Mouse (Mus musculus) kidney, embryonic 14.5 days (tissue): ENCODE results near the gene Peli3. TPM values are rescaled to one million over a fixed set of nuclear protein-coding genes. Genes with fewer than 3 reads are reported as not detected.
"Not testable (repeated sequence)": the region's sequence is repeated elsewhere in the genome, so short reads cannot be mapped to it uniquely, and the experiment has no call there.

Experiments used
- ATAC-seq: fragments of 200-750 bp; cut with Nextera tagmentation; 2 replicates; pipeline ENCODE4 v1.8.0; 2017; ENCODE audit warnings: moderate number of reproducible peaks, mild to moderate bottlenecking, moderate TSS enrichment, moderate library complexity; ENCODE audit not compliant: low FRiP score, low TSS enrichment
- H3K27ac ChIP-seq: fragments of 300-500 bp; sonication (generic); 2 replicates; pipeline ENCODE4 v1.5.1; 2014; ENCODE audit warnings: low read depth, mild to moderate bottlenecking, low read length, moderate library complexity, mixed read lengths
- H3K27me3 ChIP-seq: fragments of 300-500 bp; sonication (generic); 2 replicates; pipeline ENCODE4 v1.6.1; 2014; ENCODE audit warnings: mild to moderate bottlenecking, low read length; ENCODE audit not compliant: control insufficient read depth, insufficient read depth
- H3K36me3 ChIP-seq: fragments of 300-500 bp; sonication (generic); 2 replicates; pipeline ENCODE4 v1.6.1; 2014; ENCODE audit warnings: low read length, mixed read lengths; ENCODE audit not compliant: control insufficient read depth, insufficient read depth
- H3K4me1 ChIP-seq: fragments of 300-500 bp; sonication (generic); 2 replicates; pipeline ENCODE4 v1.6.1; 2014; ENCODE audit warnings: low read length, mixed read lengths; ENCODE audit not compliant: control insufficient read depth, insufficient read depth
- H3K4me2 ChIP-seq: fragments of 300-500 bp; sonication (generic); replicated peaks from 2 replicates; pipeline ENCODE4 v1.6.1; 2014; ENCODE audit warnings: low read depth, mild to moderate bottlenecking, low read length
- H3K4me3 ChIP-seq: fragments of 300-500 bp; sonication (generic); 2 replicates; pipeline ENCODE4 v1.5.1; 2014; ENCODE audit warnings: mild to moderate bottlenecking, low read length
- H3K9ac ChIP-seq: fragments of 300-500 bp; sonication (generic); 2 replicates; pipeline ENCODE4 v1.6.1; 2014; ENCODE audit warnings: low read depth, mild to moderate bottlenecking, low read length, moderate library complexity
- H3K9me3 ChIP-seq: fragments of 300-500 bp; sonication (generic); 2 replicates; pipeline ENCODE4 v1.6.1; 2016; ENCODE audit warnings: low read length; ENCODE audit not compliant: control insufficient read depth
- WGBS: fragments of 180-500 bp; shearing (Covaris S2); extraction: QIAGEN DNeasy Blood & Tissue Kit; methylation state at CpG from one replicate; pipeline ENCODE4 v1.1.7; 2014; 5-methylcytosine and 5-hydroxymethylcytosine counted together
- polyA plus RNA-seq: library from polyadenylated mRNA; unstranded; fragments of >200 nt; fragmentation: Nextera tagmentation; extraction: Ambion mirVana; gene quantifications from 2 replicates; pipeline ENCODE4 v1.2.1, GENCODE M21; 2014

The Peli3 gene
- polyA plus RNA-seq, 1 experiment from 2014 or later: 3.8 TPM

DNA sequence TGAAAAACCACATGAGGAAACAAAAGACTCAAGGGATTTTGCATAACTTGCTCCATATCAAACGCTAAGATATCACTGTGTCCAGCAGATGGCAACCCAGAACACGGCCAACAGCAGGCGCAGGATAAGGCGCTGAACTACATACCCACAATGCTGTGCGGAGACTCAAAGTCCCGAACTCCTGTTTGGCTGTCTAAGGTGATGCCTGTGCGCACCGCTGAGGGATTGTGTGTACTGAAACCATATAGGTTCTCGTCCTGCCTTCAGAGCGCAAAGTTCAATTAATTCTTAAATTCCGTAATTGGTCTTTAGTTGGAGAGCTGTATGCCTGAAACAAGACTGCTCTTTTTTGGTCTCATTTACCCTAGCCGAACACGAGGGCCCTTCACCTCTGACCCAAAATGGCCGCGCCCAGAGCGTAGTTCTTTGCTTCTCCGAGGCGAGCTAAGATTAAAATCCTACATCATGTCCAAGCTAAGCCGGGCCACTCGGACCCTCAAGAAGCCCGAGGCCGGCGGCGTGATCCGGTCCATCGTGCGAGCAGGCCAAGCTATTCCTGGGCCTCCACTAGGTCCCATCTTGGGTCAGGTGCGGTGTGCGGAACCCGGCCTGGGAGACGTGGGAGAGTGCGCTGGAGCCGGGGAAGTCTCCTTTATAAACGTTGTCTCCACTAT is 19.1 kb upstream of the Peli3 start, which contains the start of gene Mrpl11:
TSS of gene Mrpl11 (plus strand) at position 220 of the 674 bp plus-strand sequence.
- peaks cover 25% of the 10 kb centered on the region for H3K36me3 ChIP-seq
- H3K27ac ChIP-seq: peak within 1 kb of the TSS; percentile 82
- H3K27me3 ChIP-seq: no peaks in the 10 kb centered on the region
- peak; percentile 95 for ATAC-seq
- under 1% methylated on average over 34 of the region's 34 CpGs for WGBS
- H3K4me3 ChIP-seq: peak within 1 kb of the TSS; percentile 93
- H3K9me3 ChIP-seq: 0 out of 2 replicates have a peak, but pooled peaks cover 2% of the 10 kb centered on the region
- H3K9ac ChIP-seq: peak within 1 kb of the TSS; percentile 82
- peak within 1 kb of the TSS; percentile 67 for H3K4me2 ChIP-seq
- H3K4me1 ChIP-seq: 0 out of 2 replicates have a peak, but pooled peaks cover 4% of the 10 kb centered on the region

DNA sequence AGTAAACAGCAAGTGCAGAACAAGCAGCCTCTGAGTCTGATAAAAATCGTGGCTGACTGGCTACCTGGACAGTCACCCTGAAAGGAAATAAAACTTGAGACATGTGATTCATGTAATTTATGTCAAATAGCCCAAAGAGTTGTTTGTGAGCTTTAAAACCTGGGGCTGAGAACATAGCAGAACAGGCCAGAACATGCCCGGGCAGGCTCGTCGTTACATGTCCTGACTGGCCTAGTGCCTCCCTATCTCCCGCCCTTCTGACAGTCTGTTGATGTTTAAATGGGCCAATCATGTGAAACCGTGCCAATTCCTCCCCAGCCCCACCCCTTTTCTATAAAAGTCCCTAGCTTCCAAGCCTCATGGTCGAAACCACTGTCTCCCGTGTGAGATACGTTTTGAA is 5.7 kb upstream of the Peli3 start:
- not testable (repeated sequence) for H3K4me1 ChIP-seq, H3K9ac ChIP-seq, H3K9me3 ChIP-seq, ATAC-seq, H3K27me3 ChIP-seq, H3K36me3 ChIP-seq, H3K4me2 ChIP-seq, H3K27ac ChIP-seq, H3K4me3 ChIP-seq
- WGBS: 61% methylated on average over 9 of the region's 9 CpGs

DNA sequence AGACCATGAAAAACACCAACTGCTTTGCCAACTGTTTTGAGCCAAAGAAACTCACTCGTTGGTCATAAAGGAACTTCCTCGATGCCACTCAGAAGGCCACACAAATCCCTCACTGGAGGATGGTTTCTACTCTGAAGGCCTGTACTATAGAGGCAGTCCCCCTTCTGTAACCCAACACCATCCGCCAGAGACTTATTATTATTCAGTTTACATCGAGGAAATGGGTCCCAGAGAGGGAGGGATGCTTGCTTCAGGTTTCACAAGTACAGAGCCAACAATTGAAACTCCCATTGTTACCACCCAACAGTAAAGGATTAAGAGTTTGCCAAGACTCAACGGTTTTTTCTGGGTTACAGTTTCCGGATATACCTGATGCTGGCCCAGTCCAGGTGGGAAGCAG is 2.6 kb upstream of the Peli3 start:
- Histone ChIP-seq H3K4me1 (0 out of 2 replicates have a peak, but pooled peaks cover 7% of the 10 kb centered on the region), H3K4me2 (no peak overlapping the region), H3K4me3 (no peak overlapping the region), H3K27me3 (peaks cover 7% of the 10 kb centered on the region), H3K9me3 (no peaks in the 10 kb centered on the region), H3K36me3 (no peaks in the 10 kb centered on the region), H3K27ac (no peak overlapping the region), H3K9ac (no peak overlapping the region)
- 35% methylated on average over 6 of the region's 6 CpGs for WGBS
- no peak for ATAC-seq

DNA sequence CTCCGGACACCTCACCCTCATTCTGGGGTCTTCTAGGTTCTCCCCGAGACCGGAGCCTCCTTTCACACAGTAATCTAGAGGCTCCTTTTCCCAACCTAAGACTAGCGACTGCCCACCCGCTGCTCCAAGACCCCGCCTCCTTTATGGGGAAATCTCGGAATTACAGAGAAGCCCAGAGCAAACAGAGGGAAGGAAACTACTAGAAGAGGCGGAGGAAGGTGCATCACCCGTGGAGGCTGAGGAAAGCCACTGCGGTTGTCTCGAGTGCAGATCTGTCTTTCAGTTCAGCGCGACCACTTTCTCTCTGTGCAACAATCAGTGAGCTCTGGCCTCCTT is 294 bp upstream of the Peli3 start:
- peak overlapping the region; percentile 99 for H3K4me2 ChIP-seq
- H3K4me1 ChIP-seq: 0 out of 2 replicates have a peak, but pooled peaks cover 7% of the 10 kb centered on the region
- 4% methylated on average over 13 of the region's 13 CpGs for whole genome bisulfite sequencing
- H3K36me3 ChIP-seq: no peaks in the 10 kb centered on the region
- H3K9ac ChIP-seq: peak overlapping the region; percentile 68; the same call in 1 of the 2 replicates
- H3K9me3 ChIP-seq: no peaks in the 10 kb centered on the region
- H3K27ac ChIP-seq: no peak overlapping the region
- H3K27me3 ChIP-seq: peaks cover 7% of the 10 kb centered on the region
- H3K4me3 ChIP-seq: peak overlapping the region; percentile 69
- ATAC-seq: no peak; the same call in 1 of the 2 replicates

DNA sequence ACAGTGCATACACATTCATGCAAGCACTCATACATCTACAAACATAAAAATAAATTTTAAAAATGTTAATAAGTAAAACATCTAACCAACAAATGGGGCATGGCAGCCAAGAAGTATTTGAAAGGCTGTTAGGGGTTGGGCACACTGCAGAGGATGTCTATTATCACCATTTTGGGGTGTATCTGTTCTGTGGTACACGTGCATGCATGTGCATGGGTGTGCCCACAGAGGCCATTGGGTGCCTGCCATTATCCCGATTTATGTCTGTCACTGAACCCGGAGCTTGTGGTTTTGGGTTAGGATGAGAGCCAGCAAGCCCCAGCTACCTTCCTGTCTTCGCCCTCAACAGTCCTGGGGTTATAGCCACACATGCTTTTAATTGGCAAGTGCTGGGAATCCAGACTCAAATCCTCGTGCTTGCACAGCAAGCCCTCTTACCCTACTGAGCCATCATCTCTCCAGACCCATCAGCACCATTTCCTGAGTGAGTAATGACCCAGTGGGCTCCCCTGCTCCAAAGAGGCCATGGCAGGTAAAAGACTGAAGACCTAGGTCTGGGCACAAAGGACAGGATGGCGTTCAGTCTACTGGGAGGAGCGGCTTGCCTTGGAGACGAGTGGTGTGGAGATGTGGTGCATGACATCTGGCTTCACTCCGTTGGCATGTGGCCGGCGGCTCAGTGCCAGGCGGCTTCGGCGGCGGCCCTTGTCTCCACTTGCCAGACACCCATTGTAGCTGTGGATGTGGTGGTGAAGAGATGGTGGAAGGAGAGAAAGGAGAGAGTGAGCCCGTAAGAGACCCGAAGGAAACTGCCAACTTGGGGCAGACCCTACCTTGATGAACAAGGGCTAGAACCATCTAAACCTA is 5.2 kb downstream of the Peli3 start:
- H3K9me3 ChIP-seq: no peaks in the 10 kb centered on the region
- ATAC-seq: no peak
- H3K9ac ChIP-seq: no peak overlapping the region
- 89% methylated on average over 17 of the region's 17 CpGs for WGBS
- no peak overlapping the region for H3K4me2 ChIP-seq
- H3K27ac ChIP-seq: no peak overlapping the region
- H3K4me3 ChIP-seq: no peak overlapping the region
- peaks cover 7% of the 10 kb centered on the region for H3K27me3 ChIP-seq
- H3K4me1 ChIP-seq: 0 out of 2 replicates have a peak, but pooled peaks cover 4% of the 10 kb centered on the region
- no peaks in the 10 kb centered on the region for H3K36me3 ChIP-seq

DNA sequence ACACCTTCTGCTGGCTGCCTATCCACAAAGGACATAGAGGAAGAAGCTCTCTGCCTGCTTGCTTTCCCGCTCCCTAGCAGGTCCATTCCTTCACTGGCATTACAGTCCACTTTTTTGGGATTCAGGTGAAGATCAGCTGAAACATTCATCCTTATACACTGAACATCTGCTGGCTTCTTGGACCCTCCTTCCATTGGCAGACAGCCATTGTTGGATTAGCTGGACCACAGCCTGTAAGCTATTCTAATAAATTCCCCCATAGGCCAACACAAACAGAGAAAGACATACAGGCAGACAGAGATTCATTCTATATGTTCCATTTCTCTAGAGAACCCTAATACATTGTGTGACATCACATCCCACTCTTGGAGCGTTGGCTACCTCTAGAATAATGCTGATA is 6.0 kb downstream of the Peli3 start:
- Histone ChIP-seq H3K36me3 (no peaks in the 10 kb centered on the region), H3K4me3 (no peak overlapping the region), H3K27me3 (peaks cover 7% of the 10 kb centered on the region), H3K4me1 (no peaks in the 10 kb centered on the region), H3K4me2 (no peak overlapping the region), H3K9me3 (no peaks in the 10 kb centered on the region), H3K27ac (no peak overlapping the region), H3K9ac (no peak overlapping the region)
- ATAC-seq: no peak
- WGBS: 90% methylated on average over 2 of the region's 2 CpGs

DNA sequence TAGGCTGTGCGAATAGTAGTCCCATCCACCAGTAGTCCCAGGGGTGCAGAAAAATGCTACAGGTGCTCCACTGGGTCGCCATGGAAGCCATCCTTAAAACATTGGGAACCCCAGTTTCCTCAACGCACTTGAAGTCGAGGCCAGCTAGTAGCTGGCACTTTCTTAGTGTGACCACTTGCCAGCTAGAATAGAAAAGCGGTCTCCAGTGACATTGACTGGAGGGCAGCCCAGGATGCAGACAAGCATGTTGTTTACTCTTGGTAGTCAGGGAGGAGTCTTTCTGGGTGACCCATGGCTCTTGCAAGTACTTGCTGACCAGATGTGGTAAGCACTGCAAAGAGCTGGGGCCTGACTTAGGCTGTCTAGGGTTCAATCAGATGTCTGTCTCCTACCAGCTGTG is 14.1 kb downstream of the Peli3 start:
- peaks cover 11% of the 10 kb centered on the region; the same call in 1 of the 2 replicates for H3K36me3 ChIP-seq
- no peaks in the 10 kb centered on the region for H3K27me3 ChIP-seq
- H3K9me3 ChIP-seq: no peaks in the 10 kb centered on the region
- H3K4me2 ChIP-seq: peak overlapping the region; percentile 49
- peaks cover 12% of the 10 kb centered on the region; the same call in 1 of the 2 replicates for H3K4me1 ChIP-seq
- H3K27ac ChIP-seq: peak overlapping the region; percentile 74; the same call in 1 of the 2 replicates
- peak overlapping the region; percentile 65; the same call in 1 of the 2 replicates for H3K9ac ChIP-seq
- no peak for ATAC-seq
- H3K4me3 ChIP-seq: peak overlapping the region; percentile 71
- 62% methylated on average over 5 of the region's 5 CpGs for WGBS

DNA sequence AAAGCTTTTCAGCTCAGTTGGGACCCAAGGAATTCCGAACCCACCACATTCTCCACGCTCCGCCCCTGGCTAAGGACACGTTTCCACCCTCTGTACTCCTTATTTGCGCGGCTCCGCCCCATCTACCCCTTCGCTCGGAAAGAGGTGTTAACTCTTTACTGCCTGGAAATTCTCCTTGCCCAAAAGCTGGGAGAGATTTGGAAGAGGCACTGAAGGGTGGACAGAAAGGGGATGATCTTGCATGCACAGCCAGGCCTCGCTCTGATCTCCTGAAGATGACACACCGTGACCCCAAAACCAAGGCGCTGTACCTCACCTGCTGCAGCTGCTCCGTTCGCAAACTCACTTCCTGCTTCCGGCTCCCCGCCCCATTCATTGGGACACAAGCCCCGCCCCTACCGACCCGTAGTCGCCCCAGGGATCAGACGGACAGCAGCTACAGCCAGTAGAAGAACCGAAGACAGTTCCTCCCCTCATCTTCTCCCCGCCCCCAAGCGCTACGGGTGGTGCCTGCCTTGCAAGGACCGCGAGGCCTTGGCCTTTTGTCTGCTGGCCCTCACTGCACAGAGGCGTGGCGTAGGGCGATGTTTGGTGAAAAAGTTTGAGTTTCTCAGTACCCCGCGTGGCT is 14.9 kb downstream of the Peli3 start, which contains the start of gene Dpp3:
TSS of gene Dpp3 (minus strand) at position 384 of the 628 bp plus-strand sequence.
- H3K27ac ChIP-seq: peak within 1 kb of the TSS; percentile 74; the same call in 1 of the 2 replicates
- WGBS: under 1% methylated on average over 32 of the region's 32 CpGs
- H3K9me3 ChIP-seq: no peaks in the 10 kb centered on the region
- H3K9ac ChIP-seq: peak within 1 kb of the TSS; percentile 65
- H3K36me3 ChIP-seq: peaks cover 19% of the 10 kb centered on the region
- peak; percentile 98 for ATAC-seq
- H3K4me3 ChIP-seq: peak within 1 kb of the TSS; percentile 71
- peak within 1 kb of the TSS; percentile 49 for H3K4me2 ChIP-seq
- peaks cover 12% of the 10 kb centered on the region; the same call in 1 of the 2 replicates for H3K4me1 ChIP-seq
- no peaks in the 10 kb centered on the region for H3K27me3 ChIP-seq
